Mouse (Mus musculus) hindbrain, postnatal 0 days (tissue): ENCODE measurements around the gene Slc44a1. TPM values are rescaled to one million over a fixed set of nuclear protein-coding genes. Genes with fewer than 3 reads are reported as not detected.

ENCODE experiments used
- ATAC-seq: fragments of 200-750 bp; cut with Nextera tagmentation; 2 replicates; pipeline ENCODE4 v1.8.0; 2017; ENCODE audit warnings: mild to moderate bottlenecking, moderate TSS enrichment, moderate library complexity
- DNase-seq: peaks from one replicate; pipeline ENCODE4 v3.0.0-alpha.2; 2015; ENCODE audit warnings: low spot score
- H3K27ac ChIP-seq: fragments of 300-500 bp; sonication (generic); 2 replicates; pipeline ENCODE4 v1.5.1; 2014; ENCODE audit warnings: mild to moderate bottlenecking
- H3K27me3 ChIP-seq: fragments of 300-500 bp; sonication (generic); 2 replicates; pipeline ENCODE4 v1.6.1; 2014; ENCODE audit warnings: low read length, mixed read lengths; ENCODE audit not compliant: insufficient read depth
- H3K36me3 ChIP-seq: fragments of 300-500 bp; sonication (generic); 2 replicates; pipeline ENCODE4 v1.6.1; 2014; ENCODE audit warnings: low read length, mixed read lengths; ENCODE audit not compliant: insufficient read depth
- H3K4me1 ChIP-seq: fragments of 300-500 bp; sonication (generic); 2 replicates; pipeline ENCODE4 v1.6.1; 2014; ENCODE audit warnings: antibody characterized with exemption, low read length, mixed read lengths; ENCODE audit not compliant: insufficient read depth
- H3K4me2 ChIP-seq: fragments of 300-500 bp; sonication (generic); 2 replicates; pipeline ENCODE4 v1.6.1; 2014; ENCODE audit warnings: low read depth, mild to moderate bottlenecking, low read length, moderate library complexity, mixed read lengths
- H3K4me3 ChIP-seq: fragments of 300-500 bp; sonication (generic); 2 replicates; pipeline ENCODE4 v1.5.1; 2014; ENCODE audit warnings: low read length
- H3K9ac ChIP-seq: fragments of 300-500 bp; sonication (generic); replicated peaks from 2 replicates; pipeline ENCODE4 v1.6.1; 2014; ENCODE audit warnings: mild to moderate bottlenecking, low read length, moderate library complexity, mixed read lengths
- H3K9me3 ChIP-seq: fragments of 300-500 bp; sonication (generic); 2 replicates; pipeline ENCODE4 v1.6.1; 2016; ENCODE audit warnings: low read length, mixed read lengths
- CTCF ChIP-seq: IDR thresholded peaks from 2 replicates; pipeline ENCODE4 v1.5.1; 2016; ENCODE audit warnings: antibody characterized with exemption, control low read depth, low read depth
- WGBS: fragments of 180-500 bp; shearing (Covaris S2); extraction: QIAGEN DNeasy Blood & Tissue Kit; methylation state at CpG from one replicate; pipeline ENCODE4 v1.1.7; 2014; 5-methylcytosine and 5-hydroxymethylcytosine counted together
- polyA plus RNA-seq: library from polyadenylated mRNA; unstranded; fragments of >200 nt; fragmentation: Nextera tagmentation; extraction: Ambion mirVana; gene quantifications from 2 replicates; pipeline ENCODE4 v1.2.1, GENCODE M21; 2015
- total RNA-seq: library from RNA; depleted of rRNA; stranded (reverse); fragments of >200 nt; gene quantifications from 2 replicates; pipeline ENCODE4 v1.2.3, GENCODE M21; 2014

Gene Slc44a1
- total and polyA plus RNA-seq, 2 experiments from 2014 or later, result 13.6 to 39.4 TPM

DNA sequence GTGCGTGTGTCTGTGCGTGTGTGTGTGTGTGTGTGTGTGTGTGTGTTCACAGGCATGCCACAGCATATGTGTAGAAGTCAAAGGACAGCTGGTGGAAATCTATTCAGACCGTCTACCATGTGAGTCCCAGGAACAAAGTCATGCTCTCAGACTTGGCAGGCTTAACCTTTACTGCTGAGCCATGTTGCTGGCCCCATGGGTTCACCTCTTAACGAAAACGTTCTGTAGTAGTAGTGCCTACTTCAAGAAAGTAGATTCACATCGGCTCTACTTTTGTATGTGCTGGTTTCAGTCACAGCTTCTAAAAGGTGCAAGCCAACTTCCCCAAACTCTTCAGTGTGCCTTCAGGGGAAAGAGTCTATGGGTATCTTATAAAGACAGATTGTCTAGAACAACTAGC, 27.2 kb upstream of the Slc44a1 start:
- Histone ChIP-seq H3K27me3 (no peaks in the 10 kb centered on the region), H3K9me3 (no peaks in the 10 kb centered on the region), H3K4me1 (no peaks in the 10 kb centered on the region), H3K9ac (no peak overlapping the region), H3K4me3 (no peak overlapping the region), H3K4me2 (no peak overlapping the region), H3K36me3 (no peaks in the 10 kb centered on the region), H3K27ac (no peak overlapping the region)
- WGBS, result 84% methylated on average over 6 of the region's 6 CpGs
- no peak for TF ChIP-seq CTCF
- ATAC-seq (no peak), DNase-seq (no peak)

DNA sequence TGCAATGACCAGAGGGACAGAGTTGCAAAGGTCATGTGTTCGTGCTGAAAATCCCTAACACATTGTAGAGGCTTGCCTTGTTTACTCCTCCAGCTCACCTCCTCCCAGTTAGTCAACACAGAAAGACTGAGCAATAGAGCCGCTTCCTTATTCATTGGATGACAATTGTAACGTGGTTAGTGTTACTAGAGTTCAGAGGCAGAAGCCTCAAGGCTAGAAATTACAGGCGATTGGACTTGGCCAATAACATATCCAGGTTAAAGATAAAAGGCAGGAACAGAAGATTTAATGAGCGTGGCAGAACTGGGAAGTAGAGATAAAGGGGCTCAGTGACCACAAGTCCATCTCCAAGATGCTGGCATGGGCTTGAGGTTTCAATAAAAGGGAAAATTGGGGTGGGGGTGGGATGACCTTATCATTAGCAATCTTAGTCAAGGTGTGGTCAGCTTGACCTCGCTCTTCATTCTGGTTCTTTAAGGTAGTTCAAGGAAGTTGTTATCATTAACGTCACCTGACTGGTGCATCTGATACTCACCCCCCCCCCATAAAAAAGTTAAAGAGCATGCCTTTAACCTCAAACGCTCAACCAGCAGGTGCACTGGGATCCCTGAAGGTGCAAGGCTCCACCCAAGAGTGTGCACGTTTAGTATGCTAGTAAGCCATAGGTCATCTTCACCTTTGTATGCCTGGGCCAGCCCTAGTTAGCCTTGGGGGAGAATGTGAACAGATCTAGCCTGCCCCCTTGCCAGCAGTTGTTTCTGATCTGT, 26.0 kb upstream of the Slc44a1 start:
- H3K9me3 ChIP-seq, result no peaks in the 10 kb centered on the region
- no peaks in the 10 kb centered on the region for H3K27me3 ChIP-seq
- ATAC-seq (no peak), DNase-seq (no peak)
- 84% methylated on average over 9 of the region's 9 CpGs for WGBS
- H3K9ac ChIP-seq, result no peak overlapping the region
- H3K4me2 ChIP-seq, result no peak overlapping the region
- TF ChIP-seq CTCF, result no peak
- no peak overlapping the region for H3K27ac ChIP-seq
- H3K4me1 ChIP-seq, result no peaks in the 10 kb centered on the region
- H3K4me3 ChIP-seq, result no peak overlapping the region
- H3K36me3 ChIP-seq, result no peaks in the 10 kb centered on the region

- Histone ChIP-seq H3K4me2 (no peak overlapping the region), H3K4me3 (no peak overlapping the region), H3K9me3 (no peaks in the 10 kb centered on the region), H3K9ac (no peak overlapping the region), H3K4me1 (no peaks in the 10 kb centered on the region), H3K27ac (no peak overlapping the region), H3K36me3 (no peaks in the 10 kb centered on the region), H3K27me3 (no peaks in the 10 kb centered on the region)
- no peak for ATAC-seq
- no peak for TF ChIP-seq CTCF
- 77% methylated on average over 9 of the region's 10 CpGs for WGBS
- DNase-seq, result no peak
These were observed 24.2 kb upstream of the Slc44a1 start for GRCm38 (mm10) chr4:53415873-53416637.

DNA sequence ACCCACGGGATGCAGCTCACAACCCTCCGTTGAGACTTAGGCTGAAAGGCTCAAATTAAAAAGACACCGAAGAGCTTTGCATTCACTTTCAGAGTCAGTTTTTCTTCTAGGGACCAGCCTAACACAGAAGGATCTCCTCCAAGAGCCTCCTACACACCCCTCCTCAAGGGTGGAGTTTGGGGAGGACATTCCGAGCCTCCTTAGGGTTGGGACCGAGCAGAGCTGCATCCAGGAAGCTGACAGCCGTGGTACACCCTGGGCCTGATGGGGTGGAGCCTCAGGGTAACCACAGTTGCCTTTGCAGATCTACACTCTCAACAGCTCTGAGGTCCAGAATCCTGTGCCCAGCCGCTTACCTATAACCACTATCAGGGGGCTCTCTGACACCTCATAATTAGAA, 23.3 kb upstream of the Slc44a1 start:
- no peak overlapping the region for H3K4me3 ChIP-seq
- H3K36me3 ChIP-seq, result no peaks in the 10 kb centered on the region
- no peaks in the 10 kb centered on the region for H3K9me3 ChIP-seq
- no peak for TF ChIP-seq CTCF
- H3K4me2 ChIP-seq, result no peak overlapping the region
- 76% methylated on average over 7 of the region's 7 CpGs for WGBS
- H3K4me1 ChIP-seq, result no peaks in the 10 kb centered on the region
- H3K27ac ChIP-seq, result no peak overlapping the region
- no peak for ATAC-seq
- no peak for DNase-seq
- no peak overlapping the region for H3K9ac ChIP-seq
- no peaks in the 10 kb centered on the region for H3K27me3 ChIP-seq

- Histone ChIP-seq H3K4me1 (no peaks in the 10 kb centered on the region), H3K4me3 (no peak overlapping the region), H3K27me3 (no peaks in the 10 kb centered on the region), H3K9me3 (no peaks in the 10 kb centered on the region), H3K9ac (no peak overlapping the region), H3K36me3 (no peaks in the 10 kb centered on the region), H3K4me2 (no peak overlapping the region), H3K27ac (no peak overlapping the region)
- DNase-seq (no peak), ATAC-seq (no peak)
- TF ChIP-seq CTCF, result peak; percentile 37
- WGBS, result 71% methylated on average over 2 of the region's 2 CpGs
These were observed 17.4 kb upstream of the Slc44a1 start for GRCm38 (mm10) chr4:53422799-53423198.

- no peaks in the 10 kb centered on the region for H3K27me3 ChIP-seq
- ATAC-seq (no peak), DNase-seq (no peak)
- WGBS, result 84% methylated on average over 4 of the region's 4 CpGs
- H3K9me3 ChIP-seq, result no peaks in the 10 kb centered on the region
- H3K27ac ChIP-seq, result no peak overlapping the region
- H3K9ac ChIP-seq, result no peak overlapping the region
- no peaks in the 10 kb centered on the region for H3K36me3 ChIP-seq
- TF ChIP-seq CTCF, result no peak
- H3K4me1 ChIP-seq, result no peaks in the 10 kb centered on the region
- no peak overlapping the region for H3K4me3 ChIP-seq
- no peak overlapping the region for H3K4me2 ChIP-seq
These were observed 13.1 kb upstream of the Slc44a1 start for GRCm38 (mm10) chr4:53427120-53427519.

- ATAC-seq (no peak), DNase-seq (no peak)
- Histone ChIP-seq H3K9me3 (no peaks in the 10 kb centered on the region), H3K27ac (no peak overlapping the region), H3K4me2 (no peak overlapping the region), H3K27me3 (no peaks in the 10 kb centered on the region), H3K9ac (no peak overlapping the region), H3K4me1 (no peaks in the 10 kb centered on the region), H3K36me3 (no peaks in the 10 kb centered on the region), H3K4me3 (no peak overlapping the region)
- WGBS, result 70% methylated on average over 6 of the region's 6 CpGs
- TF ChIP-seq CTCF, result no peak
These were observed 9.7 kb upstream of the Slc44a1 start for GRCm38 (mm10) chr4:53430522-53430921.
